In genomic region chr7:19629361-19629734, GRCm38 (mm10) we compare ENCODE assay signal across 8 mouse cellular contexts. TPM values are rescaled to one million over a fixed set of nuclear protein-coding genes. Genes with fewer than 3 reads are reported as not detected.
DNase-seq lines count a peak whose midpoint lies in the region; ATAC-seq lines count a peak whose summit lies in the region.

Gene Relb (minus strand): TSS chr7:19629438.

- no peaks in the 10 kb centered on the region for H3K9me3 ChIP-seq in megakaryocyte, embryonic 14.5 days

- intact Hi-C loops in gastrocnemius, postnatal 14 days (cut with DNase I; ENCODE audit: low total_unique reads): no loop called here

- peak; percentile 94 to 97 for DNase-seq in adrenal gland, adult (ENCODE audit: inconsistent age in 2 of 2, low spot score in 1 of 2)
- peak; percentile 93 for DNase-seq in embryo, embryonic 10.5 days (ENCODE audit: low spot score)
- DNase-seq in gastrocnemius, postnatal 14 days: peak; percentile 94
- DNase-seq in left cerebral cortex, adult 9 months (ENCODE audit: low spot score in 2 of 2): peak; percentile 55 to 89
- peak; percentile 89 to 90 for DNase-seq in right cerebral cortex, adult 2 months (ENCODE audit: low spot score in 2 of 2)
- peak; percentile 78 for DNase-seq in urinary bladder, postnatal 10 days (ENCODE audit: low spot score)

- H3K4me1 ChIP-seq in megakaryocyte, embryonic 14.5 days: peaks cover 60% of the 10 kb centered on the region

- no peaks in the 10 kb centered on the region for H3K27me3 ChIP-seq in megakaryocyte, embryonic 14.5 days (replicated peaks)

- peaks cover 29% of the 10 kb centered on the region for H3K36me3 ChIP-seq in megakaryocyte, embryonic 14.5 days (replicated peaks; ENCODE audit: low read length)

- ATAC-seq in inflammation-experienced regulatory T-cells, adult 6 months: peak; percentile 25

- H3K4me3 ChIP-seq in megakaryocyte, embryonic 14.5 days (replicated peaks): peak within 1 kb of the TSS; percentile 97

RNA-seq across cellular contexts. Expression of gene Relb, which starts in this region (rescaled TPM):
- 1 to 10 TPM; 4.9 to 7.3 TPM for total RNA-seq in gastrocnemius, postnatal 14 days (2021)
- polyA plus RNA-seq in inflammation-experienced regulatory T-cells, adult 6 months (2017; shearing (Covaris generic)): 10 to 100 TPM; 11.2 to 18.9 (median 17.4) TPM
- 14.8 and 22.5 TPM in 2 replicates for polyA plus RNA-seq in megakaryocyte, embryonic 14.5 days (2012; ENCODE audit: insufficient read depth, low replicate concordance)

Comparison
In these comparisons a context has a peak if more than half of its experiments do, and no peak if none do; other contexts are left out.
1. Peak in every context shown above with its lines: DNase-seq, ATAC-seq and H3K4me3 ChIP-seq.